Mouse (Mus musculus): ENCODE measurements at regions not wholly inside any gene's neighbourhood (a gene's known extent, or its start where the extent isn't known, plus 50 kb on each side); places are given as distances from the start of the nearest gene placed in this dataset.

DNA sequence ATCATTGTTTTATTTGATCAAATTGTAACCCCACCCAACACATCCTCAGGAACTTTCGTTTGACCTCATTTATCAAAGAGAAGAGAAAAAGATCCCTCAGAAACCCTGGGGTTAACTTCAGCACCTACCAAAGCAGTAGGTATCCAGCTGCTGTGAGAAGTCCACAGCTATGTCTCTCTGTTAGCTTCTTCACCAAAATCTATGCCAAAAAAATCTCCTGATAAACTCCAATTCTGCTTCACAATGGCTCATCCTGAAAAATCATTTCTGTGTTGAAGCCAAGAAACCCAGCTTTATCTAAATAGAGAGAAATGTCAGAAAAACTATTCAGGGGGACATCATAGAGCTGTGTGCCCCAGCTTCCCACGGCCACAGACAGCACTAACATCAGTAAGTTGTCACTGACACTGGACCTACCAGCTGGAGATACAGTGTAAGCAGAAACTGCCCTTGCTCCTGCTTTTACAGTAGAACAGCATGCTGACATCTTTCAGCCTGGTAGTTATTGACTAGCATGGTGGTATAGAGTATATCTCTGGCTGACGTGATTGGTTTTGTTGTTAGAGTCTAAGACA lies 146.4 kb downstream of the Rchy1 start:
- no peak overlapping the region for H3K27ac ChIP-seq (ENCODE audit: low read depth, low read length)
- no peak overlapping the region for H3K4me2 ChIP-seq (replicated peaks; ENCODE audit: low read depth, low read length)
- H3K9me3 ChIP-seq (ENCODE audit: control insufficient read depth, low read length), result no peaks in the 10 kb centered on the region
- no peak overlapping the region for H3K4me3 ChIP-seq (ENCODE audit: low read length)
- ATAC-seq (ENCODE audit: low FRiP score, low TSS enrichment), result no peak
- H3K4me1 ChIP-seq (ENCODE audit: control insufficient read depth, insufficient read depth, low read length), result no peaks in the 10 kb centered on the region
- H3K27me3 ChIP-seq (ENCODE audit: control insufficient read depth, insufficient read depth, low read length), result no peaks in the 10 kb centered on the region
- no peak overlapping the region for H3K9ac ChIP-seq (ENCODE audit: low read depth, low read length)
- H3K36me3 ChIP-seq (ENCODE audit: control insufficient read depth, insufficient read depth, low read length), result no peaks in the 10 kb centered on the region
- WGBS, result 83% methylated on average over 3 of the region's 3 CpGs

- no peak for ATAC-seq (ENCODE audit: low FRiP score, low TSS enrichment)
- H3K9ac ChIP-seq (ENCODE audit: low read depth, low read length), result no peak overlapping the region
Measured at GRCm38 (mm10) chr5:91814956-91815355, 147.9 kb downstream of the Rchy1 start.

DNA sequence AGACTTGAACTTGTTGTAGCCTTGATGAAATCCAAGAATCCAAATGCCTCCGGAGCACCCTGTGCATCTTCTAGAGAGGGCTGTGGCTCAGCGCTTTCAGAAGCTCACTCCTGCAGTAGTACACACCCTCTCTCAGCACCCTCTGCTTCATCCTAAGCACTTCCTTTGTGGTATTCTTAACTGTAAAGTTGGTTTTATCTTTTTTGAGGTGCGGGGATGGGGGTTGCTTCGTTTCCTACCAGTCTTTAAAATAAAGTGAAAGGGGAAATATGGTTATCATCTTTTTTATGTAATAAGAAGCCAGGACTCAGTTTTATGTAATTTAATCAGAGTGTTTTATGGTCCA lies 148.5 kb downstream of the Rchy1 start:
- no peaks in the 10 kb centered on the region for H3K36me3 ChIP-seq (ENCODE audit: control insufficient read depth, insufficient read depth, low read length)
- H3K9me3 ChIP-seq (ENCODE audit: control insufficient read depth, low read length), result no peaks in the 10 kb centered on the region
- no peaks in the 10 kb centered on the region for H3K4me1 ChIP-seq (ENCODE audit: control insufficient read depth, insufficient read depth, low read length)
- no peak overlapping the region for H3K4me2 ChIP-seq (replicated peaks; ENCODE audit: low read depth, low read length)
- H3K4me3 ChIP-seq (ENCODE audit: low read length), result no peak overlapping the region
- ATAC-seq (ENCODE audit: low FRiP score, low TSS enrichment), result no peak
- H3K27ac ChIP-seq (ENCODE audit: low read depth, low read length), result no peak overlapping the region
- whole genome bisulfite sequencing, result 60% methylated on average over 4 of the region's 4 CpGs
- no peak overlapping the region for H3K9ac ChIP-seq (ENCODE audit: low read depth, low read length)
- no peaks in the 10 kb centered on the region for H3K27me3 ChIP-seq (ENCODE audit: control insufficient read depth, insufficient read depth, low read length)

More at GRCm38 (mm10) chr5:91814956-91815355, 147.9 kb downstream of the Rchy1 start:
- H3K27ac ChIP-seq (ENCODE audit: low read depth, low read length), result no peak overlapping the region
- H3K4me2 ChIP-seq (replicated peaks; ENCODE audit: low read depth, low read length), result no peak overlapping the region
- H3K9me3 ChIP-seq (ENCODE audit: control insufficient read depth, low read length), result no peaks in the 10 kb centered on the region
- H3K4me1 ChIP-seq (ENCODE audit: control insufficient read depth, insufficient read depth, low read length), result no peaks in the 10 kb centered on the region
- WGBS, result 31% methylated on average over 6 of the region's 6 CpGs
- no peaks in the 10 kb centered on the region for H3K27me3 ChIP-seq (ENCODE audit: control insufficient read depth, insufficient read depth, low read length)
- no peak overlapping the region for H3K4me3 ChIP-seq (ENCODE audit: low read length)
- H3K36me3 ChIP-seq (ENCODE audit: control insufficient read depth, insufficient read depth, low read length), result no peaks in the 10 kb centered on the region

GRCm38 (mm10) chr5:91813547-91814416 lies 149.1 kb downstream of the Rchy1 start:
- H3K27ac ChIP-seq (ENCODE audit: low read depth, low read length), result no peak overlapping the region
- no peak overlapping the region for H3K4me3 ChIP-seq (ENCODE audit: low read length)
- no peak for ATAC-seq (ENCODE audit: low FRiP score, low TSS enrichment)
- no peak overlapping the region for H3K4me2 ChIP-seq (replicated peaks; ENCODE audit: low read depth, low read length)
- H3K9me3 ChIP-seq (ENCODE audit: control insufficient read depth, low read length), result no peaks in the 10 kb centered on the region
- H3K27me3 ChIP-seq (ENCODE audit: control insufficient read depth, insufficient read depth, low read length), result no peaks in the 10 kb centered on the region
- H3K4me1 ChIP-seq (ENCODE audit: control insufficient read depth, insufficient read depth, low read length), result no peaks in the 10 kb centered on the region
- WGBS, result 76% methylated on average over 5 of the region's 5 CpGs
- H3K36me3 ChIP-seq (ENCODE audit: control insufficient read depth, insufficient read depth, low read length), result no peaks in the 10 kb centered on the region
- H3K9ac ChIP-seq (ENCODE audit: low read depth, low read length), result no peak overlapping the region

DNA sequence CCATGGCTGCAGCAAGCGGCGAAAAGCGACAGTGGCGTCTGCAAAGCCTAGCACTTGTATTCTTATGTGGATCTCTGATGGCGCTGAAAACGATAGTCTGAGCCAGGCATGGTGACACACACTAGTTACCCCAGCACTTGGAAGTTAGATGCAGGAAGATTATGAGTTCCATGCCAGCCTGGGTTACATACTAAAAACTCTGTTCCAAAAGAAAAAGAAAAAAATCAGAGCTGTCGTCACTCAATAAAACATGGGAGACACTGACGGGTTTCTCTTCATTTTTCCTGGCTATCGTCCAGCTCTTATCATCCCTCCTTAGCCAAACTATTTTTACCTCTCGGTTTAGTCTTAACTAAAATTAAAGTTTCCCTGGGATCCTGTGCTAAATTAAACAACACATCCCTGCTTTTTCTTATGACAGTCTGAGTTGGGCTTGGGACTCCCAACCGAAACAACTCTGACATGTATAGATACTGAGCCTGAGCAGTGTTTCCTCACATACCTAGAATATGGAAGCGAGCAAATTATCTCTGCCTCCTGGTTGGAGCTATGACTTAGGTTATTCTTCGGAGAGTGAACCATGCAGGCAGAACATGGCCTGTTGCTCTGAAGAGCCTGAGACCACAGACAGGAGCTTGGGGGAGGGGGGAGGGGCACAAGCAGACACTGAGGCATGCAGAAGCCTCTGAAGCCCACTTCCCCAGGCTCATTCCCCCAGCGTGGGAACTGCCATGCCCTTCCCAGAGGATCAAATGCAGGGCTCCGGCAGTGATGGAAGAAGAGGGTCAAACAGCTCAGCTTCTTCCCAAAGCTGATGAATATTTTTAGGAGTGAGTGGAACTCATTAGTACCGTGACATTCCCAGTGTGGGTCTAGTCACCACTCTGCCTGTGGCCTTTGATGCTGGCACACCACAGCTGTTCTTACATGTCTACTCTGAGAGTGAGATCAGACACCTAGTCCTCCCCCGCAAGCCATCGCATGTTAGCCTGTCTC lies 155.5 kb downstream of the Rchy1 start:
- Histone ChIP-seq H3K27ac (ENCODE audit: low read depth, low read length) (no peak overlapping the region), H3K4me1 (ENCODE audit: control insufficient read depth, insufficient read depth, low read length) (no peaks in the 10 kb centered on the region), H3K27me3 (ENCODE audit: control insufficient read depth, insufficient read depth, low read length) (no peaks in the 10 kb centered on the region), H3K36me3 (ENCODE audit: control insufficient read depth, insufficient read depth, low read length) (no peaks in the 10 kb centered on the region), H3K4me3 (ENCODE audit: low read length) (no peak overlapping the region), H3K4me2 (replicated peaks; ENCODE audit: low read depth, low read length) (no peak overlapping the region), H3K9me3 (ENCODE audit: control insufficient read depth, low read length) (no peaks in the 10 kb centered on the region), H3K9ac (ENCODE audit: low read depth, low read length) (no peak overlapping the region)
- peak; percentile 52; the same call in 1 of the 2 replicates for ATAC-seq (ENCODE audit: low FRiP score, low TSS enrichment)
- WGBS, result 62% methylated on average over 18 of the region's 18 CpGs

DNA sequence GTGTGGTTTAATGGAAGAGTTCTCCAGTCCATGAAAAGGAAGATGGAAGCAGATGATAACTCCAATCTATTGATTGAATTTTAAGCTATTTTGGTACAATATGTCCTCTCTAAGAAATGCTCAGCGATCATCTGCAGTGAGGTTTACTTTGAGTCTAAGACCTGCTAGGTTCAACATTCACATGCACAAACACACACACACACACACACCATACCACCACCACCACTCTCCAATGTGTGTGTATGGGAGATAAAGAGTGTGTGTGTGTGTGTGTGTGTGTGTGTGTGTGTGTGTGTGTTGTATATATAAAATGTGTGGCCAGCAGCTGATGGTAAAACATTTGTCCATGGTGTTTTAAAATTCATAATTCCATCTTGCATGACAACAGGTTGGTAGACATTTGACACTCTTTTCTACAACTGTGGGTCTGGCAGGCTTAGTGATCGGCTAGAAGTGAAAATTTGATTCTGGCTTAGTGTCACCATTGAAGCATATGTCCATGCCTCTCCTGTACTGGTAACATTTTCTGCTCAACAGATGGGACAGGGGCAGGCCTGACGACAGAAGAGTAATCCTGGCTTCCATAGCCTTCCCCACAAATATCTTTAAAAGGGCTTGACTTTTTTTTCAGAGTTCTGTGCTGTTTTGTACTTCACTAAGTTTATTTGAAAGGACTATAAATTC lies 161.4 kb downstream of the Rchy1 start:
- WGBS, result 91% methylated on average over 3 of the region's 3 CpGs
- H3K4me2 ChIP-seq (replicated peaks; ENCODE audit: low read depth, low read length), result no peak overlapping the region
- ATAC-seq (ENCODE audit: low FRiP score, low TSS enrichment), result no peak
- H3K9ac ChIP-seq (ENCODE audit: low read depth, low read length), result no peak overlapping the region
- H3K27me3 ChIP-seq (ENCODE audit: control insufficient read depth, insufficient read depth, low read length), result no peaks in the 10 kb centered on the region
- no peaks in the 10 kb centered on the region for H3K9me3 ChIP-seq (ENCODE audit: control insufficient read depth, low read length)
- no peak overlapping the region for H3K27ac ChIP-seq (ENCODE audit: low read depth, low read length)
- H3K36me3 ChIP-seq (ENCODE audit: control insufficient read depth, insufficient read depth, low read length), result no peaks in the 10 kb centered on the region
- no peaks in the 10 kb centered on the region for H3K4me1 ChIP-seq (ENCODE audit: control insufficient read depth, insufficient read depth, low read length)
- H3K4me3 ChIP-seq (ENCODE audit: low read length), result no peak overlapping the region

DNA sequence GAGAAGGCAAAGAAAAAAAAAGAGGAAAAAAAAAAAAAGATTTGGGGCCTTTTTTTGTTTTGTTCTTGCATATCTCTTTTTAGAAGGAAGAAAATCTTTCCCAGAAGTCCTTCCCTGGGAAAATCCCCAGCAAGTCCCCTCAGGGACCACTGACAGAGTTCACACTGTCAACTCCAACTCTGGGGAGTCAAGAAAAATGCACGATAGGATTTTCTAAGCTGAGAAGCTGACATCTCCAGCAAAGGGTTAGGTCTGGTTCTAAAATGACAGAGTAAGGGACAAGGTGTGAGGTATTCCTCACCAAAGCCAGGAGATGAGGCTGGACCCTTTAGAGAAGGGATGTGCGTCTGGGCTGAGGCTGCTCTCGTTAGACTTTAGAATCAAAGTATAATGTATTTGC lies 165.5 kb downstream of the Rchy1 start:
- H3K9me3 ChIP-seq (ENCODE audit: control insufficient read depth, low read length), result no peaks in the 10 kb centered on the region
- H3K4me1 ChIP-seq (ENCODE audit: control insufficient read depth, insufficient read depth, low read length), result no peaks in the 10 kb centered on the region
- H3K9ac ChIP-seq (ENCODE audit: low read depth, low read length), result no peak overlapping the region
- H3K36me3 ChIP-seq (ENCODE audit: control insufficient read depth, insufficient read depth, low read length), result no peaks in the 10 kb centered on the region
- ATAC-seq (ENCODE audit: low FRiP score, low TSS enrichment), result no peak
- 91% methylated on average over 3 of the region's 3 CpGs for WGBS
- H3K27ac ChIP-seq (ENCODE audit: low read depth, low read length), result no peak overlapping the region
- H3K4me2 ChIP-seq (replicated peaks; ENCODE audit: low read depth, low read length), result no peak overlapping the region
- no peaks in the 10 kb centered on the region for H3K27me3 ChIP-seq (ENCODE audit: control insufficient read depth, insufficient read depth, low read length)
- no peak overlapping the region for H3K4me3 ChIP-seq (ENCODE audit: low read length)

DNA sequence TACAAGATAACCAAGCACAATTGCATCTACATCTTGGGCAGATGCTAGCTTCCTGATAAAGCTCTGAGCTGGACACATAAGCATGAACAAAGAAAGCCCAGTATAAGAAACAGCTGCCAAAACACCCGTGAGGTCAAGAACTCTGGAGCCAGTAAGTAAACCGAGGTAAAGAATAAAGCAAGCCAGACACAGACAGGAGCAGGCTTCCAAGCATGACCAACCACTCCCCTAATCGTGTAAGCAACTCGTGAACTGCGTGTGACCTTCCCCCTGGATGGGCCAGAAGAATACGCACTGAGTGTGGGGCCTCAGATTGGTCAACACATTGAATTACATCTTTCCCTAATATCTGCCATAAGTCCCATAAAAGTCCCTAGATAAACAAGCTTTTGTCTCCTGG lies 170.1 kb downstream of the Rchy1 start:
- peak; percentile 60; the same call in 1 of the 2 replicates for ATAC-seq (ENCODE audit: low FRiP score, low TSS enrichment)
- Histone ChIP-seq H3K4me2 (replicated peaks; ENCODE audit: low read depth, low read length) (no peak overlapping the region), H3K27ac (ENCODE audit: low read depth, low read length) (no peak overlapping the region), H3K9ac (ENCODE audit: low read depth, low read length) (no peak overlapping the region), H3K4me3 (ENCODE audit: low read length) (no peak overlapping the region), H3K36me3 (ENCODE audit: control insufficient read depth, insufficient read depth, low read length) (no peaks in the 10 kb centered on the region), H3K27me3 (ENCODE audit: control insufficient read depth, insufficient read depth, low read length) (no peaks in the 10 kb centered on the region), H3K9me3 (ENCODE audit: control insufficient read depth, low read length) (no peaks in the 10 kb centered on the region), H3K4me1 (ENCODE audit: control insufficient read depth, insufficient read depth, low read length) (no peaks in the 10 kb centered on the region)
- WGBS, result 34% methylated on average over 6 of the region's 6 CpGs
